Mouse (Mus musculus): ENCODE data around the gene Bsn.
A peak's percentile ranks its signal among the peaks of the same experiment; 100 is the strongest.

DNA sequence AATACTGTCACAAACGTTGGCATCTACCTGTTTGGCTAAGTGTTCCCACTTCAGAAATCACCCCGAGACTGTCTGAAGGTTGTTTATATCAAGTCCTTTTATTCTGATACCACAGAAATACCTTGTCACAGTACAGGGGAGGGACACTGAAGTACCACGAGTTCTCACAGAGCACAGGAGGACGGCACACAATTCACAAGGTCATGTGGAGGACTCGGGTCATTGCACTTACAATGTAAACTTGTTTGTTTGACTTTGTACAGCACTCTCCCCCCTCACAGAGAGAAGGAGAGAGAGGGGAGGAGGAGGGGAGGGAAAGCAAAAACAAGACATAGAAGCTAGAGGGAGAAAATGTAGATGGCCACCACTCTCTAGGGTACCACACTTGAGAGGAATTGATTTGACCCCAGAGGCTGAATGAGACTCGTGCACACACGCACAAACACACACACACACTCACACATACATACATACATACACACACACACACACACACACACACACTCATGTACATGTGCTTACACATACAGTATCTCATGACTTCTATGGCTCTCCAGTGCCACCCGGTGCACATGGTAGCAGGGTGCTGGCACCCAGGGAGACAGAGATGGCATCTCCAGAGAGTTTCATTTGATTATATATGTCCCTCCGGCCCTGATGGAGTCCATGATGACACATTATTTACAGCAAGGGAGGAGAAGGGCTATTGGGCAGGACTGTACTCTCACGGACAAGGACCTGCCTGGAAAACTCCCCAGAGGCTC is 94.1 kb downstream of the Bsn start:
- TF ChIP-seq TAL1 (conservative IDR thresholded peaks at IDR 0.05; ENCODE audit: low read depth, low read length), result no peak
- no peak for TF ChIP-seq CTCF (IDR thresholded peaks at IDR 0.05; ENCODE audit: low read depth, low read length)
- 0 out of 2 replicates have a peak, but pooled peaks have one; percentile 38 for TF ChIP-seq POLR2AphosphoS5 (IDR thresholded peaks at IDR 0.05; ENCODE audit: insufficient replicate concordance, low read depth, low read length)
- no peak for TF ChIP-seq GATA1 (IDR thresholded peaks at IDR 0.05; ENCODE audit: borderline replicate concordance, low read length)
